Mouse (Mus musculus) spleen, postnatal 36 days (tissue): ENCODE measurements around the gene Sh3bgr.

Experiments used
- DNase-seq, 2 experiments: peaks; one replicate each; pipeline ENCODE4 v3.0.0; 2022; ENCODE audit warnings: low spot score in 2 of 2, mixed read lengths in 1 of 2

The Sh3bgr gene

DNA sequence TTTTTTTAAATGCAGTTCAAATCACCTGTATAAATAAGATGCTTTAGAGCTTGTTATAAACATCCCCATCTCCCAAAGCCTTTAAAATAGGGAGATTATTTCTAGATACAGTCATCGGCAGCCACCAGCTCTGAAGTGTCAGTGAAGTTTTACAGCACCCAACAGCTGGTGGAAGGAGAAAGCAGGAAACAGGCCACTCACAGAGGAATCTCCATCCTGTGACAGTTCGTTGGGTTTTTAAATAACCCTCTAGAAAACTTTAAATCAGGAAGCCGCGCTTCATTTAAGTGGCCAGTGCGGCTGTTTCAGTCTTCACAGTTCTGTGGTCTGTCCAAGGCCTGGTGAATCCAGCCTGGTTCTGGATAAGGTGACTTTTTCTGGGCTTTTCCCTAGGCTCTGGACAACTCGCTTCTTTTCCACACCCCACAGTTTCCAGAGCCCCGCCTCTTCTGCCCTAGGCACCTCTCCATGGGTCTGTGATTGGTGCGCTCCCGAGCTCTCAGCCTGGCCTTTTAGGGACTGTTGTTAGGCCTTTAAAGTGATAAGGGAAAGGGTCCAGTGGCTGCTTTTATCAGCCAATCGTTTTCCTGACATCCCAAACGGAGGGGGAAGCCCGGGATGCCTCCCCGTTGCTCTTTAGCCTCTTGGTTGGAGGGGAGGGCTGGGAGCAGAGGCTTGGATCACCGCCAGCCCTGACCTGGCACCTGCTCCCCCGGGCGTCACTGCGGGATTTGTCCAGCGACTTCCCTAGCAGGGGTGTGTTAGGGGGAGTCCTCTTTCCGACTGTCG lies at the start of gene Sh3bgr:
Sh3bgr (plus strand) TSS at position 538 of the 789 bp plus-strand sequence.
- no peak for DNase-seq

DNA sequence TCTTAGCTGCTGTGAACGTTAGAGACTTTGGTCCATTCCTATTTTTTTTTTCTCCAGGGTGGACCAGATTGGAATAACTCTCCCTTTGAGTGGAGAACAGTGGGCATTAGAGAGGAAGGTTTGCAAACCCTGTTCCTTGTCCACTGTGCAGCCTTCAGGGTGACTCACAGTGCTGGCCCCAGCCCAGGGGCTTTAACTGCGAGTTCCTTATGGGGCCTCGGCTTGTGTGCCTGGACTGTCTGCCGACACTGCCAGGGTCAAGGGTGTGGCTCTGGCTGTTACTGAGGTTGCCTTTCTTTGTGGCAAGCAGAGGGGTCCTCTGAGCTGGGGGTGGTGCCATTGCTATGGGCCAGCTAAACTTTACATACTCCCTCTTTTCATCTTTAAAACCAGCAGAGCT lies 49.3 kb upstream of the Sh3bgr start:
- DNase-seq = no peak

DNA sequence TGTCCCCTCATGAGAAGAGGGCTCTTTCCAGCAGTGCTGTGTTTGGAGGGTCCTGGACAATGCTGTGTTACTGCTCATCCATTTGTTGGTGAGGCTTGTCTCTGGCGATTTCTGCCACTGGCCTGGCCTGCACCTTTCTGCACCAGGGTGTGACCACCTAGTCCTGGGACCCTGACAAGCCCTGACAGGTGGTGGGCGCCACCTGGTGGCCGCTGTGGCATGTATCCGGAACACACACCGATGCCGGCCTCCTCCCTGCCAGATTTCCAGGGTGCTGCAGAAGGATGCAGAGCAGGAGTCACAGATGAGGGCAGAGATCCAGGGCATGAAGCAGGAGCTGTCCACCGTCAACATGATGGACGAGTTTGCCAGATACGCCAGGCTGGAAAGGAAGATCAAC lies 48.7 kb upstream of the Sh3bgr start:
- peak; percentile 53 to 56 for DNase-seq

DNA sequence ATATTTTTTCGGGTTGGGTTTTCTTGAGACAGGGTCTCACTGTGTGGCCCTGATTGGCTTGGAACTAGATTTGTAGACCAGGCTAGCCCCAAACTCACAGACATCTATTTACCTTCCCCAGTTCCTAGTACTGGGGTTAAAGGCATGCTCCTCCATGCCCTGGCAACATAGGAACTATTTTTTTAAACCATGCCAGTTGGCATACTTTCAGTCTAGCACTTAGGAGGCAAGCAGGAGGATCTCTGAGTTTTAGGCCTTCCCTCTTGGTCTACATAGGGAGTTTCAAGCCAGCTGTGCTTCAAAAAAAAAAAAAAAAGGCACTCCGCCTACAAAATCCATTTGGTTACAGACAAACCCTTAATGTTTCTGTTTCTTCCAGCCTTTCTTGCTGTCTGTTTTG lies 45.8 kb upstream of the Sh3bgr start:
- DNase-seq = no peak

DNA sequence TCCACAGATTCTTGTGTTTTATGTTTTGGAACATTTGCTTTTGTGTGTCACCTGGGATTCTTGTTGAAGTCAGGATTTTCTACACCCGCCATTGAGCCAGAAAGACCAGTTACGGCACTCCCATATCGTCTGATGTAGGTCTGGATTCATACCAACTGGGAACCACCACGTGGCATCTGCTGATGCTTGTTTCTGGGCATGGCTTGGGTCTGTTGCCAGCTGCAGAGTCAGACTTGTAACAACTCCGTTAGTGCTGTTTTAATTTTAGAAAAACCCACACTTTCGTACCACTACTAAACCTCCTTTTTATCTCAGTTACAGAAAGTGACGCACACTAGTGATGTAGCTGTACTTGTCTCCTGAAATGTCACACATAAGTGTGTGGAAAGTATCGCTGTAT lies 44.2 kb upstream of the Sh3bgr start:
- DNase-seq = no peak

DNA sequence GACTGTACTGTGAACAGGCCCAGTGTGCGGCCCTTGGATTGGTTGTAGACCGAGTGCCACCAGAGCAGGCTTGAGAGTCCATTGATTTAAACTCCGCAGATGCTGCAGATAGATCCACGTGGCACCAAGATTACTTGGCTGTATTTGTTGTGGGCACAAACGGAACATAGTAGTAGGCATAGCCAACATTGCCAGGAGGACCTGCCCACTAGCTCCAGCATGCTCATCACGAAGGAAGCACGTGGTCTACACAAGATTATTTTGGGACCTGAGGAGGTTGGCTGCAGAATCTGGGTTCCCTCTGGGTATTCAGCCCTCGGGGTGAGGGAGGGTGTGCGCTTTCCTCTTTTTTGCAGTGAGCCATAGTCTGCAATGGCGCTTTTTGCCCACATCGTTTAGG lies 43.1 kb upstream of the Sh3bgr start:
- DNase-seq = no peak

DNA sequence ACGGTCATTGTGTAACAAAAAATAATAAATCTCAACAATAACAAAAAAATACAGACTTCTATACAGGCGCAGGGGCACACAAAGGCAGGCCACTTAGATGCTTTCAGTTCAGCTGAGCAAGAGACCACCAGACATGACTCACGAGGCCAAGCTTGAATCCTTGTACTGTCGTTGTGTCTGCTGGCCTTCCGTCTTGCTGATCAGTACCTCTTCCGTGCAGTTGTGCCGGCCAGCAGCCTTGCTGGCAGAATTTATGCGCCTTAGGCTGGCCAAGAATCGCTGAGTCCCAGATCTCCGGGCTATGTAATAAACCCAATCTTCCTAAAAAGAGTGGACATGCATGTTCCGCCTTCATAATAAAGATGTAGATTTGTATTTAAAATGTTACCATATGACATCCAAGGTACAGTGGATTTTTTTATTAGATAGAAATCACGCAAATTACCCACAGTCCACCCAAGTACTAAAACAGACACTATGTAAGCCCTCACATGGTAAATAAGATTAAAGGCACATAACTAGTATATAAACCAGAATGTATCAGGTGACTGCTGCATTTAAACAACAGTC lies 41.7 kb upstream of the Sh3bgr start:
- DNase-seq = no peak

DNA sequence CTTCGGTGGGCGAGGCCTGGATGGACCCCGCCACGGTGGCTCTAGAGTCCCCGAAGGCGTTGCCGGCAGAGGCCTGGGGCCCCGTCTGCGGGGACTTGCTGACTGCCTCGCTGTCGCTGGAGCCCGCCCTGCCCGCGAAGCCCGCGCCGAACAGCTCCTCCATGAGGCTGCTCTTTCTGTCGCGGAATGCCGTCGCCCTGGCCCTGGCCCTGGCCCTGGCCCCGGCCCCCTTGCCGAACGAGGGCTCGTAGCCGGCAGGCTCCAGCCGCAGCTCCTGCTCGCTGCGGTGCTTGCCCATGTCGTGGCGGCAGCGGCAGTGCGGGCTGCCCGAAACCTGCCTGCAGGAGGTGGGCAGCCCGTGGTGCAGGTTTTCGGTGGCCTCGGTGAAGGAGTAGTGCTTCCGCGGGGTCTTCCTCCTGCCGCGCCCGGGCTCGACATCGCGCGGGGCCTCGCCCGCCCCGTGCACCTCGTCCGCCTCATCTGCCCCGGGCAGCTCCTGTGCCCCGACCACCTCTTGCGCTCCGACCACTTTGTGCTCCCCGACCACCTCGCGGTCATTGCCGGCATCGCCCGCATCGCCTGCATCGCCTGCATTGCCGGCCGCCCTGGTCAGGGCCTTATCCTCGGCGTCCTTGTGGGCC lies 41.0 kb upstream of the Sh3bgr start:
- peak in 1 of 2 experiments; percentile 22 for DNase-seq

DNA sequence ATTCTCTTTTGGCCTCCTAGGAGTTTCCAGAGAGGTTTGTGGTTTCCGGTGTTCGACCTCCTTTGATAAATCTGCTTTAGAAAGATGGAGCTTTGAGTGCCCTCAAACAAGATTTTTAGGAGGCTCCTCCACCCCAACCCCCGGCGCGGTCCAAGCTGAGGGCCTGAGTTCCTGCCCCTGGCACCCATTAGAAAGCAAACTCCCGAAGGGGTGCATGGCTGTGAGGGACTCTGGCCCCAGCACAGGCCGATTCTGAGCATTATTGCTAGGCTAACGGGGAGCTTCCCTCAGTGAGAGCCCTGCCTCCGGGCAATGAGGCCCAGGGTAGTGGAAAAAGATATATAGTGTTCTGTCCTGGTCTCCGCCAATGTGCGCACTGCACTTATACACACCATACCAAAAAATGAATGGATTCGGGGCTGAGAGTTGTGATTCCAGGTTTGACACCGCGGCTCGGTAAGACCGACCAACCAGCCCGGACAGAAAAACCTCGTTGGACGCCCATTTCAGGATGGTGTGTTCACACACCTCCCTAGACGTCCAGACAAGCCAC lies 40.4 kb upstream of the Sh3bgr start:
- DNase-seq = no peak

DNA sequence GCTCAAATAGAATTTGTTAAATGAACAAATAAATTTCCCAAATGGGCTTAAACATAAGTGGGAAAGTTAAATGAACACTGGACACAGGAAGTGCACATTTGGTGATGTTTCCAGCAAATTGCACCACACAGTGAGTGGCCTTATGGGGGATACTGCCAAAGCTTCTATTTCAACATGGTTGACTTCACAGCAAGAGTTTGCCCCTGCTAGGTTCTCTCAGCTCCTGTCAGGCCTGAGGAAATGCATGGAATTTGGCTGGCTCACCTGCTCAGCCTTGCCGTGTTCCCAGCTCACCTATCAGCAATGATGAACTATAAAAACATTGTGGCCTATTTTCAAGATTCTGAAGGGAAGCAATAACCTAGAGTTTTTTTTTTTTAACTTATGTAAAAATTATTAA lies 39.3 kb upstream of the Sh3bgr start:
- no peak for DNase-seq

DNA sequence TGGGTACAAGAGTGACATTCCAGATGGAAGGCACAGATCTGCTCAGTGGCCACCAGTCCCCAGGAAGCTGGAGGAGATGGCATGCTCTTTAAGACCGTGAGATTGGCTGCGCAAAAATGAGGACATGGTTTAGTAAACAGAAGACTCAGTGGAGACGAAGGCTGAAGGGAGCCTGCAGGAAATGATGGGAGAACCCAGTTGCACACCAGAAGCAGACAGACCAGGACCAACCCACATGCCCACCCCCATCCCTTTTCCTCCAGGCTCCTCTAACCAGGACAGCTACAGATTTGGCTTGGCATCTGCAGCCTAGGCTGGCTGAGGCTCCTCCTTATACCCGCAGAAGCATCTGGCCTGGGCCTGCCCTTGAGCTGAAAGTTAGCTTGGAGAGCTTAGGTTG lies 38.9 kb upstream of the Sh3bgr start:
- DNase-seq = no peak

DNA sequence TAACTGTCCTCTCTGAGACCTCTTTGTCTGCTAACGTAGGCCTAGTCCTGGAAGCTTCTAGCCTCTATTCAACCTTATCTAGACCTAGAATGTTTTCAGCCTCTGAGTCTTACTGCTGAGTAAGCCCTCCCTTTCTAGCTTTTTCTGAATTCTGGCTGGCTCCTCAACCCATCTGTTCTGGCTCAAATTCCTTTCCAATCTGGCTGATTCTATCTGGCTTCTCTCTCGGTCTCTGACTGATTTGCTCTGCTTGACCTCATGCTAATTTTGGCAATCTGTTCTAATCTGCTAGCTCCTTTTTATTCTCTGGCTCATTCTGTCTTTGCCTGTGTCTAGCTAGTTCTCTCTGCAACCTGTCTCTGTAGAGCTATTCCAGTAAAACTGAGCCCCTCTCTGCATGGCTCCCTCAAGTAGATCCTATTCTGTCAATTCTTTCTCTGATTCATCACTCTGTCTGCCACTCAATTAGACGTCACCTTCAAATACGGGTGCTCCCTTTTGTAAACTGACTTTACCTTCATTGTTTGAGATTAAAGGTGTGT lies 34.5 kb upstream of the Sh3bgr start:
- no peak for DNase-seq

DNA sequence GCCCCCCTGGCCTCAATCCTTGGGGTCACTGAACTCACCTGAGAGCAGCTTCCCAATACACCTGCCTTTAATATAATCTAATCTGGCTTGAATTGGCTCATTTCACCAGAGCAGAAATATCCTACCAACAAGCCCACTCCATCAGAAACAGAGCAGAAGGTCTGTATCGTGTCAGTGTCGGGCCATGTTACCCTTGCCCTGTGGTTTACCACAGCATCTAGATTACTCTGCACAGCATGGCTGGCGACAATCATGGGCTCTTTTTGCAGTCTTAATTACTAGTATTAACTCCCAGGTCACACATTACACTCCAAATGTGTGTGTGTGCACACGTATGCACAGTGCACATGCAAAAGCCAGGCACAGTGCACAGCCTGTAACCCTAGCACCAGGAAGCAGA lies 31.4 kb upstream of the Sh3bgr start:
- DNase-seq = no peak

DNA sequence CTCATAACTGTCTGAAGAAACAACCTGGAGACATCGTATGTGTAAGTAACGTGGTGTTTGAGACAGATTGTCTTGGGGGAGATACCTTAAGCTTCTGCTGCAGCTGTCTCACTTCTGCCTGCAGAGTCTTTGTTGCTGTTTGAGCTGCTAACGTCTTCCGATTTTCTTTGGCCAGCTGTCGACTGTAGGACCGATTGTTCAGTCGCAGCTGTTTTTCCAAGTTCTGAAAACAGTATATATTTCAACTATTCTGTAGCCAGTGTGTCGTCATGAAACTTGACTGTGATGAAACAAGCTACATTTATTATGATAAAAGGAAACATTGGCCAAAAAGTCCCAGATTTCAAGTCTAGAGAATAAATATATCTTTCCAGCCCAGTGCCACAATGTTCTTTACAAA lies 26.6 kb upstream of the Sh3bgr start:
- DNase-seq = no peak

DNA sequence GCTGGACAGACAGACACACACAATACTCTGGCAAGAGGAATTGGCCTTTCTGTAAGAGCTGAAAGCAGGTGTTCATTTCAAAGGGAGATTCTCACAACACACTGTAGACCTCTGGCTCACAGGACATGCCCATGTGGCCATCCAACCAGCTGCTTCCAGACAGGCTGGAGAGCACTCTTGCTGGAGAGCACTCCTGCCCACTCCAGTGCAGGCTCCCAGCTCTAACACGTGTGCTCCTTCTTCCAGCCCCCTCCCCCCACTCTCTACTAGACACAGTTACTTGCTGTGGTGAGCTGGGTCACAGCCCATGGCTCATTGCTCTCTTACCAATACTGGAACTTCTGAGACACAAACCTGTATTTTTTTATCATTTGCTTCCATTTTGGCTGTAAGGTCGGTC lies 24.9 kb upstream of the Sh3bgr start:
- no peak for DNase-seq

DNA sequence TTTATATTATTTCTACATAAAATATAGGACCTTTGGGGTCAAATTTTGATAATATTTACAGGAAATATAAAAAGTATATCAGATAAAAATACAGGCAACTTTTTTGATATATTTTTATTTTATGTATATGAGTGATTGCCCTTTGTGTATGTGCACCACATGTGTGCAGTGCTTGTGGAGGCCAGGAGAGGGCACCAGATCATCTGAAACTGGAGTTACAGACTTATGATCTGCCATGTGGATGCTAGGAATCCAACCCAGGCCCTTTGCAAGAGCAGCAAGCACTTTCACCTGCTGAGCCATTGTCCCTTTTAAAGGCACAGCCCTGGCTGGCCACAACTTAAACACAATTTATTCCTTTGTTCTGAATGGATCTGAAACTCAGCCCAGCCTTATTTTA lies 21.1 kb upstream of the Sh3bgr start:
- no peak for DNase-seq

DNA sequence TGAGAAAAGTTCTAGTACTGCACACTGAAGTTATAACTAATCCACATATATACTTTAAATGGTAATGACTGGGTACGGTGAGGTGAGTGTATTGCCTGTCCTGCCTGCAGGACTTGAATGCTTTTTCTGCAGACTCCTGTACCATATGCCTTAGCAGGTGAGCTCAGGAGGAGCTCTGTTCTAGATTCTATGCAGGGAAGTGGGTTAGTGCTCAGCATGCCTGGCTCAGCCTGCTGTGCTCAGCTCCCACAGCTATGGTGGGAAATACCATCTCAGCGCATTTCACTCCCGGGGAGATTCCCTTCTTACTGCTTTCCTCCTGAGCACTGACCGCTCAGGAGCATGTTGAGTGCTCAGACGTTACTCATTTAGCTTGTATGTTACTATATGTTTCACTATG lies 12.6 kb upstream of the Sh3bgr start:
- no peak for DNase-seq

DNA sequence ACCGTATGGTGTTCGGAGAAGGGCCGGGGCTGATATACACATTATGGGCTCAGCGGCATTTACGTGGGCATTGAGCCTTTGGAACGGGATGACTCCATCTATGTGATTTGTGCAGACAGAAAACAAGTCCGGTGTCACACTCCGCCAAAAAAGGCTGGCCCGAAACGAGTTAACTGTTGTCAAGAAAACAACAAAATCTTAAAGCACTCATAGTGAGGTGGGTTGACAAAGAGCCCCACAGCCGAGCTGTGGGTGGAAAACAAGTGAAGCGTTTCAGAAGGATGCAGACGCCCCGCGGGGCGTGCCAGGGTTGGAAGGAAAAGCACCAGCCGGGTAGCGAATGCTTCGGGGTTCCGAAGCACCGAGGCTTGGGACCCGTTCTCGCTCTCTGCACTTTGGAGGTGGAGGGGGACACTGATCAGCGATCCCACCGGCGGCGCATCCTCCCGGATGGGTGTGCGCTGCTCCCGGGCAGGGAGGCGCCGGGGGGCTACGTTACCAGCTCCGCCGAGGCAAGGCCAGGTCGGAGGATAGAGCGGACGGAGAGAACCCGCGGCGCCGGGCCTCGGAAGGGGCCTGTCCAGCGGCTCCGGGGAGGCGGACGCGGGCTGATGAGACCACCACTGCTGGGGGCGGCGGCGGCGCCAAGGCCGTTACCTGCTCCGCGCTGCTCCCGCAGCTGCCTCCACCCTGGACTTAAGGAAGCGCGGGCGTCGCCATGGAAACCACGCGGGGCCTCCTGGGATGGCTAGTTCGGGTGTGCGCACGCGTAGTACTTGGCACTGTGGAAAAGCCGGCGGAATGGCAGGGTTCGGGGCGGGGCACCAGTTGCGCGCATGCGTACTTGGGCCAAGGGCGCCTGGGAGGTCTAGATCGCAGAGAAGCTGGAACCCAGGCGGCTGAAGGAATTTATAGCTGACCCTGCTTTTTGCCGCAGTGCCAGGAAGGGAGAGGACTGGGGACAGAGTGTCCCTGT lies 8.4 kb upstream of the Sh3bgr start, which contains the start of gene Lca5l:
Lca5l (minus strand) TSS at position 741 of the 976 bp plus-strand sequence.
- DNase-seq = peak; percentile 90 to 91

DNA sequence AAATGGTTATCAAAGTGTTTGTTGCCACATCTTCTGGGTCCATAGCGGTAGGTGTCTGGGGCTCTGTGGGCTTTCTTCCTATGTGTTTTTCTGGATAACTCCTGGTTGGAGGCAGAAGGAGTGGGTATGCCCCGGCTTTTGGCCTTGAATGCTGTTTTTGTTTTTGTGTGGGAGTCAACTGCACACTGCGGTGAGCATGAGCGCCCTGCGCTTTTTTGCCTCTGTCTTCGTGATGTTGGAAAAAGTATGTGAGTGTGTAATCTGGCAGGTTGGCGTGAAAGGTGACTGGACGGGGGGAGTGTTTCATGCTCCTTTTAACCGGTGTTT lies 415 bp downstream of the Sh3bgr start:
- no peak for DNase-seq

DNA sequence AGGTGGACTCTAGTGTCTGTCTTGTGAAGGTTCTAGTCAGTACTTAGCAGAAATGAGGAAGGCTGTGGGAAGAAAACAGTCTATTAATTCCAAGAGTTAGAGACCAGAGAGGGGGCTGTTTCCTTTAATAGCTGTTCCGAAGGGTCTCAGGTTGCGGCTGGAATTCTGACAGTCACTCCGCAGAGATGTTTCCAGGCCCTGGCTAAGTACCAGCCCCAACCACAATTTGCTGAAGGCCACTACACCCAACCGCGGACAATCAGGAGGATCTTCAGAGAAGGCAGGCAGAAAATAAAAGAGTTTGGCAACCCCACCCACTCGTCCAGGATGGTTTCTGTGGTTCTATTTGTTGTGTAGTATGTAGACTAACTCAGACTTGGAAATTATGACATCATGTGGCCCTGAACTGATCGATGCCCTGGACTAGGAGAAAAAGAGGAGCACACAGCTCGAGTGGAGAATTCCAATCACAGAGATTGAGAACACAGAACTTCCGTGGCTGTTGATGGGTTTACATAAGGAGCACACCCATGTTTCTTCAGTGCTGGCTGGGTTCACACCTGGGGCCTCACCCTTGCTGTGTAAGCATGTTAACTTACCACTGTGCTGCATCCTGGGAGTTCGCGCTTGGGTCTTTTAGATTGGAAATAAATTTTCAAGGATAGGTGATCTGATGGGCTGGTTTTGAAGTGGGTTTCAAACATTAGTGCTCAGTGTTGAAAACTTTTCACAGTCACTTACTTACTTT lies 1.4 kb downstream of the Sh3bgr start:
- no peak for DNase-seq

DNA sequence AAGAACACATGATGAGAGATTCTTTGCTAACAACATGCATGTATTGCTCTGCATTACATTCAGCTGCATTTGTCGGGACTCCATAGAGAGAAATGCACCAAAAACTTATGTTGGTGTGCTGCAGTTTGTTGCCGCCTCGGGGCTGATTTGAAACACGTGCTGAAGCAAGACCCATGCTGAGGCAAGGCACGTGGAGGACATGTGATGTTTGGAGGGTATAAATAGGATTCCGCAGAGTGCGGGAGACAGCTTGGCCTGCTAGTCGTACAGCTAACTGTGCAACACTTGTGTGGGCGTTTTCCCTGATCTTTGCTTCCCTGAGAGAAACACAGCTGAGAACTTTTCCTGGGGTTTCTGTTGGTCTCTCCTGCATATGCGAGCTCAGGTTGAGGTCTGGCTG lies 9.5 kb downstream of the Sh3bgr start:
- DNase-seq = no peak
